Mouse (Mus musculus): ENCODE results near the gene Enoph1. TPM values are rescaled to one million over a fixed set of nuclear protein-coding genes. Genes with fewer than 3 reads are reported as not detected.

Enoph1 gene
- polyA plus RNA-seq, 1 experiment from 2014 or later, result 60.4 TPM

GRCm38 (mm10) chr5:100044030-100044429 lies 4.2 kb downstream of the Enoph1 start:
- Histone ChIP-seq H3K36me3 (peaks cover 14% of the 10 kb centered on the region; the same call in 1 of the 2 replicates), H3K27ac (replicated peaks) (no peak overlapping the region), H3K4me3 (no peak overlapping the region), H3K4me1 (peaks cover 56% of the 10 kb centered on the region), H3K27me3 (ENCODE audit: low read depth, poor library complexity, severe bottlenecking) (no peaks in the 10 kb centered on the region), H3K9me3 (replicated peaks) (no peaks in the 10 kb centered on the region)
- WGBS, result 85% methylated on average over 4 of the region's 4 CpGs
- no peak for DNase-seq (ENCODE audit: low spot score)

- H3K27ac ChIP-seq (replicated peaks), result no peak overlapping the region
- no peaks in the 10 kb centered on the region for H3K27me3 ChIP-seq (ENCODE audit: low read depth, poor library complexity, severe bottlenecking)
- peaks cover 14% of the 10 kb centered on the region; the same call in 1 of the 2 replicates for H3K36me3 ChIP-seq
- no peak for DNase-seq (ENCODE audit: low spot score)
- H3K9me3 ChIP-seq (replicated peaks), result no peaks in the 10 kb centered on the region
- H3K4me3 ChIP-seq, result no peak overlapping the region
- H3K4me1 ChIP-seq, result peaks cover 62% of the 10 kb centered on the region
- 82% methylated on average over 5 of the region's 5 CpGs for WGBS
Measured at GRCm38 (mm10) chr5:100044621-100045020, 4.8 kb downstream of the Enoph1 start.

- DNase-seq (ENCODE audit: low spot score), result no peak
- Histone ChIP-seq H3K36me3 (peaks cover 26% of the 10 kb centered on the region), H3K4me1 (peaks cover 55% of the 10 kb centered on the region), H3K27me3 (ENCODE audit: low read depth, poor library complexity, severe bottlenecking) (no peaks in the 10 kb centered on the region), H3K4me3 (no peak overlapping the region), H3K9me3 (replicated peaks) (no peaks in the 10 kb centered on the region), H3K27ac (replicated peaks) (no peak overlapping the region)
- 85% methylated on average over 3 of the region's 3 CpGs for WGBS
Measured at GRCm38 (mm10) chr5:100046096-100046495, 6.3 kb downstream of the Enoph1 start.

GRCm38 (mm10) chr5:100047143-100047640 lies 7.4 kb downstream of the Enoph1 start:
- Histone ChIP-seq H3K4me1 (peaks cover 46% of the 10 kb centered on the region), H3K4me3 (no peak overlapping the region), H3K27ac (replicated peaks) (peak overlapping the region; percentile 23; the same call in 1 of the 2 replicates), H3K36me3 (peaks cover 34% of the 10 kb centered on the region), H3K27me3 (ENCODE audit: low read depth, poor library complexity, severe bottlenecking) (no peaks in the 10 kb centered on the region), H3K9me3 (replicated peaks) (no peaks in the 10 kb centered on the region)
- WGBS, result 51% methylated on average over 8 of the region's 8 CpGs
- no peak for DNase-seq (ENCODE audit: low spot score)

- DNase-seq (ENCODE audit: low spot score), result no peak
- H3K27me3 ChIP-seq (ENCODE audit: low read depth, poor library complexity, severe bottlenecking), result no peaks in the 10 kb centered on the region
- H3K4me3 ChIP-seq, result no peak overlapping the region
- H3K36me3 ChIP-seq, result peaks cover 34% of the 10 kb centered on the region
- peaks cover 46% of the 10 kb centered on the region for H3K4me1 ChIP-seq
- H3K9me3 ChIP-seq (replicated peaks), result no peaks in the 10 kb centered on the region
- 46% methylated on average over 7 of the region's 7 CpGs for WGBS
- peak overlapping the region; percentile 55; the same call in 1 of the 2 replicates for H3K27ac ChIP-seq (replicated peaks)
Measured at GRCm38 (mm10) chr5:100047871-100048270, 8.1 kb downstream of the Enoph1 start.

- Histone ChIP-seq H3K4me1 (peaks cover 42% of the 10 kb centered on the region), H3K9me3 (replicated peaks) (no peaks in the 10 kb centered on the region), H3K36me3 (peaks cover 30% of the 10 kb centered on the region), H3K27ac (replicated peaks) (no peak overlapping the region), H3K27me3 (ENCODE audit: low read depth, poor library complexity, severe bottlenecking) (no peaks in the 10 kb centered on the region), H3K4me3 (no peak overlapping the region)
- DNase-seq (ENCODE audit: low spot score), result no peak
- 93% methylated on average over 3 of the region's 3 CpGs for WGBS
Measured at GRCm38 (mm10) chr5:100049904-100050303, 10.1 kb downstream of the Enoph1 start.

GRCm38 (mm10) chr5:100052728-100053127 lies 12.9 kb downstream of the Enoph1 start:
- WGBS, result 88% methylated on average over 7 of the region's 7 CpGs
- Histone ChIP-seq H3K4me1 (peaks cover 25% of the 10 kb centered on the region), H3K4me3 (no peak overlapping the region), H3K36me3 (peaks cover 30% of the 10 kb centered on the region), H3K27me3 (ENCODE audit: low read depth, poor library complexity, severe bottlenecking) (no peaks in the 10 kb centered on the region), H3K9me3 (replicated peaks) (no peaks in the 10 kb centered on the region), H3K27ac (replicated peaks) (no peak overlapping the region)
- no peak for DNase-seq (ENCODE audit: low spot score)

- 78% methylated on average over 11 of the region's 11 CpGs for WGBS
- Histone ChIP-seq H3K36me3 (peaks cover 39% of the 10 kb centered on the region), H3K4me1 (peaks cover 5% of the 10 kb centered on the region; the same call in 1 of the 2 replicates), H3K27ac (replicated peaks) (no peak overlapping the region; the same call in 1 of the 2 replicates), H3K9me3 (replicated peaks) (no peaks in the 10 kb centered on the region), H3K4me3 (no peak overlapping the region), H3K27me3 (ENCODE audit: low read depth, poor library complexity, severe bottlenecking) (no peaks in the 10 kb centered on the region)
- DNase-seq (ENCODE audit: low spot score), result no peak
Measured at GRCm38 (mm10) chr5:100054807-100055547, 15.2 kb downstream of the Enoph1 start.

GRCm38 (mm10) chr5:100055866-100056369 lies 16.1 kb downstream of the Enoph1 start:
- Histone ChIP-seq H3K4me3 (no peak overlapping the region), H3K36me3 (peaks cover 39% of the 10 kb centered on the region), H3K27me3 (ENCODE audit: low read depth, poor library complexity, severe bottlenecking) (no peaks in the 10 kb centered on the region), H3K27ac (replicated peaks) (no peak overlapping the region), H3K4me1 (peaks cover 5% of the 10 kb centered on the region; the same call in 1 of the 2 replicates), H3K9me3 (replicated peaks) (no peaks in the 10 kb centered on the region)
- 91% methylated on average over 5 of the region's 5 CpGs for WGBS
- DNase-seq (ENCODE audit: low spot score), result no peak

- Histone ChIP-seq H3K4me1 (peaks cover 5% of the 10 kb centered on the region; the same call in 1 of the 2 replicates), H3K9me3 (replicated peaks) (no peaks in the 10 kb centered on the region), H3K27me3 (ENCODE audit: low read depth, poor library complexity, severe bottlenecking) (no peaks in the 10 kb centered on the region), H3K27ac (replicated peaks) (no peak overlapping the region), H3K36me3 (peaks cover 42% of the 10 kb centered on the region), H3K4me3 (no peak overlapping the region)
- 94% methylated on average over 14 of the region's 15 CpGs for whole genome bisulfite sequencing
- DNase-seq (ENCODE audit: low spot score), result no peak
Measured at GRCm38 (mm10) chr5:100057461-100058209, 17.9 kb downstream of the Enoph1 start.

GRCm38 (mm10) chr5:100058729-100059128 lies 18.9 kb downstream of the Enoph1 start:
- Histone ChIP-seq H3K4me1 (peaks cover 5% of the 10 kb centered on the region; the same call in 1 of the 2 replicates), H3K27me3 (ENCODE audit: low read depth, poor library complexity, severe bottlenecking) (no peaks in the 10 kb centered on the region), H3K9me3 (replicated peaks) (no peaks in the 10 kb centered on the region), H3K27ac (replicated peaks) (no peak overlapping the region), H3K4me3 (no peak overlapping the region), H3K36me3 (peaks cover 45% of the 10 kb centered on the region)
- DNase-seq (ENCODE audit: low spot score), result no peak
- WGBS, result 89% methylated on average over 6 of the region's 6 CpGs

GRCm38 (mm10) chr5:100059326-100059725 lies 19.5 kb downstream of the Enoph1 start:
- peaks cover 5% of the 10 kb centered on the region; the same call in 1 of the 2 replicates for H3K4me1 ChIP-seq
- H3K36me3 ChIP-seq, result peaks cover 51% of the 10 kb centered on the region
- 83% methylated on average over 6 of the region's 6 CpGs for WGBS
- DNase-seq (ENCODE audit: low spot score), result no peak
- no peak overlapping the region for H3K27ac ChIP-seq (replicated peaks)
- H3K27me3 ChIP-seq (ENCODE audit: low read depth, poor library complexity, severe bottlenecking), result no peaks in the 10 kb centered on the region
- H3K9me3 ChIP-seq (replicated peaks), result no peaks in the 10 kb centered on the region
- no peak overlapping the region for H3K4me3 ChIP-seq

All from midbrain, embryonic 10.5 days (tissue).